Mouse (Mus musculus) gastrocnemius, postnatal 36 days (tissue): ENCODE measurements around the gene Mmp2. TPM values are rescaled to one million over a fixed set of nuclear protein-coding genes. Genes with fewer than 3 reads are reported as not detected.
"Not testable (repeated sequence)": the region's sequence is repeated elsewhere in the genome, so short reads cannot be mapped to it uniquely, and the experiment has no call there.

ENCODE experiments used
- DNase-seq, 2 experiments: peaks; one replicate each; pipeline ENCODE4 v3.0.0; 2022
- intact Hi-C: fragments of 180-260 bp; cut with DNase I; formaldehyde crosslinking; loops from one replicate; pipeline ENCODE4 v1.15.1; 2025
- total RNA-seq, 2 experiments: library from RNA; stranded (reverse); gene quantifications; 2 replicates each; pipeline ENCODE4 v1.2.3; 2021

Gene Mmp2
- total RNA-seq, 2 experiments from 2014 or later: 59.7 to 60.9 TPM

- DNase-seq: no peak
- intact Hi-C loops: no loop called here
These were observed 54.2 kb downstream of the Mmp2 start for GRCm38 (mm10) chr8:92881247-92881646.

GRCm38 (mm10) chr8:92883771-92884170, 56.7 kb downstream of the Mmp2 start:
- intact Hi-C loops: no loop called here
- no peak for DNase-seq

GRCm38 (mm10) chr8:92892216-92892615, 65.1 kb downstream of the Mmp2 start:
- DNase-seq, intact Hi-C loops: not testable (repeated sequence)

- no peak for DNase-seq
- intact Hi-C loops: no loop called here
These were observed 66.8 kb downstream of the Mmp2 start for GRCm38 (mm10) chr8:92893870-92894269.

- no peak for DNase-seq
- intact Hi-C loops: loop anchor here (5.0 kb wide), 1 partner anchor 77 kb away; no protein-coding TSS in a partner anchor
These were observed 68.0 kb downstream of the Mmp2 start for GRCm38 (mm10) chr8:92895053-92895452.

- DNase-seq: no peak
- intact Hi-C loops: loop anchor here (5.0 kb wide), 1 partner anchor 76 kb away; no protein-coding TSS in a partner anchor
These were observed 69.0 kb downstream of the Mmp2 start for GRCm38 (mm10) chr8:92896056-92896455.

- no peak for DNase-seq
- intact Hi-C loops: loop anchor here (5.0 kb wide), 1 partner anchor 76 kb away; no protein-coding TSS in a partner anchor
These were observed 69.5 kb downstream of the Mmp2 start for GRCm38 (mm10) chr8:92896611-92897010.

- intact Hi-C loops: loop anchor here (5.0 kb wide), 1 partner anchor 75 kb away; no protein-coding TSS in a partner anchor
- no peak for DNase-seq
These were observed 70.7 kb downstream of the Mmp2 start for GRCm38 (mm10) chr8:92897794-92898193.

- DNase-seq: no peak
- intact Hi-C loops: loop anchor here (5.0 kb wide), 1 partner anchor 73 kb away; no protein-coding TSS in a partner anchor
These were observed 72.5 kb downstream of the Mmp2 start for GRCm38 (mm10) chr8:92899590-92899989.

GRCm38 (mm10) chr8:92901107-92901506, 74.0 kb downstream of the Mmp2 start, which contains the start of gene Capns2:
Capns2 (plus strand) TSS chr8:92901407.
- DNase-seq: no peak
- intact Hi-C loops: no loop called here

GRCm38 (mm10) chr8:92902981-92903380, 75.9 kb downstream of the Mmp2 start:
- intact Hi-C loops: no loop called here
- no peak for DNase-seq

Other genes starting within 250 kb of the Mmp2 start
- not detected for gene Irx6, start 153.0 kb upstream of the Mmp2 start, total RNA-seq
- gene Lpcat2, start 28.0 kb downstream of the Mmp2 start, total RNA-seq: under 1 TPM; 0.32 to 0.43 TPM
- not detected for gene Capns2, start 74.1 kb downstream of the Mmp2 start, total RNA-seq
- gene Slc6a2, start 132.8 kb downstream of the Mmp2 start, total RNA-seq: under 1 TPM; 0.17 to 0.28 TPM
- gene Ces1a, start 220.9 kb downstream of the Mmp2 start, total RNA-seq: not detected